Mouse (Mus musculus) B cell, adult 2 months (primary cell): Measurements from ENCODE around the gene Agap1.

ENCODE experiments used
- DNase-seq, 2 experiments: peaks; one replicate each; pipeline ENCODE4 v3.0.0; 2022

The Agap1 gene

GRCm38 (mm10) chr1:89510731-89511130, 56.1 kb downstream of the Agap1 start:
- no peak for DNase-seq

- no peak for DNase-seq
Observed at GRCm38 (mm10) chr1:89513616-89514283, 59.1 kb downstream of the Agap1 start.

GRCm38 (mm10) chr1:89515808-89516560, 61.4 kb downstream of the Agap1 start:
- DNase-seq, result no peak

GRCm38 (mm10) chr1:89517817-89518216, 63.2 kb downstream of the Agap1 start:
- DNase-seq, result no peak

- no peak for DNase-seq
Observed at GRCm38 (mm10) chr1:89519914-89520643, 65.5 kb downstream of the Agap1 start.

GRCm38 (mm10) chr1:89521406-89521805, 66.8 kb downstream of the Agap1 start:
- DNase-seq, result no peak

GRCm38 (mm10) chr1:89521935-89522535, 67.4 kb downstream of the Agap1 start:
- DNase-seq, result no peak

GRCm38 (mm10) chr1:89524369-89524768, 69.8 kb downstream of the Agap1 start:
- peak; percentile 52 to 55 for DNase-seq

GRCm38 (mm10) chr1:89524998-89525397, 70.4 kb downstream of the Agap1 start:
- no peak for DNase-seq

GRCm38 (mm10) chr1:89525825-89526224, 71.2 kb downstream of the Agap1 start:
- DNase-seq, result no peak

GRCm38 (mm10) chr1:89528671-89529276, 74.2 kb downstream of the Agap1 start:
- no peak for DNase-seq

- no peak for DNase-seq
Observed at GRCm38 (mm10) chr1:89533702-89534101, 79.1 kb downstream of the Agap1 start.

GRCm38 (mm10) chr1:89535206-89535605, 80.6 kb downstream of the Agap1 start:
- DNase-seq, result no peak

GRCm38 (mm10) chr1:89538163-89538946, 83.7 kb downstream of the Agap1 start:
- DNase-seq, result no peak

GRCm38 (mm10) chr1:89539127-89539526, 84.5 kb downstream of the Agap1 start:
- DNase-seq, result no peak

GRCm38 (mm10) chr1:89541151-89541550, 86.5 kb downstream of the Agap1 start:
- no peak for DNase-seq

- no peak for DNase-seq
Observed at GRCm38 (mm10) chr1:89542464-89542863, 87.9 kb downstream of the Agap1 start.

- no peak for DNase-seq
Observed at GRCm38 (mm10) chr1:89543312-89543711, 88.7 kb downstream of the Agap1 start.

GRCm38 (mm10) chr1:89544094-89544493, 89.5 kb downstream of the Agap1 start:
- DNase-seq, result no peak

- DNase-seq, result no peak
Observed at GRCm38 (mm10) chr1:89545099-89545498, 90.5 kb downstream of the Agap1 start.

- DNase-seq, result no peak
Observed at GRCm38 (mm10) chr1:89547525-89548504, 93.2 kb downstream of the Agap1 start.
